Mouse (Mus musculus): ENCODE measurements around the gene Klhl25. TPM values are rescaled to one million over a fixed set of nuclear protein-coding genes. Genes with fewer than 3 reads are reported as not detected.
"Not testable (repeated sequence)": the region's sequence is repeated elsewhere in the genome, so short reads cannot be mapped to it uniquely, and the experiment has no call there.

The Klhl25 gene
- total RNA-seq, 2 experiments from 2014 or later, result 8.3 to 8.7 TPM

DNA sequence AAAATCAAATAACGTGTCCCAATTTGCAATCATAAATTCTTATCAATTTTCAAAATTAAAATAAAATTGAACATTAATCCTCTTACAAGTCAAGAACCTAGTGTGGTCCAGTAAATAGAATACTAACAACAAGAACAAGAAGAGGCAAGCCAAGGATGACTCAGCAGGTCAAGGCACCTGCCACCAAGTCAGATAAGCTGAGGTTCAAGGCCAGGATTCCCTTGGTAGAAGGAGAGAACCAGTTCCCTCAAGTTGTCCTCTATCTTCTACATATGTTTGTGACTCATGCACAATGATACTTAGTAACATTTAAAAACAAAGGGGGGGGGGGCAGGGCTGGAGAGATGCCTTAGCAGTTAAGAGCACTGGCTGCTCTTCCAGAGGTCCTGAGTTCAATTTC, 20.8 kb upstream of the Klhl25 start:
- no peak for TF ChIP-seq CTCF (conservative IDR thresholded peaks at IDR 0.05)
- H3K27ac ChIP-seq, result no peak overlapping the region

DNA sequence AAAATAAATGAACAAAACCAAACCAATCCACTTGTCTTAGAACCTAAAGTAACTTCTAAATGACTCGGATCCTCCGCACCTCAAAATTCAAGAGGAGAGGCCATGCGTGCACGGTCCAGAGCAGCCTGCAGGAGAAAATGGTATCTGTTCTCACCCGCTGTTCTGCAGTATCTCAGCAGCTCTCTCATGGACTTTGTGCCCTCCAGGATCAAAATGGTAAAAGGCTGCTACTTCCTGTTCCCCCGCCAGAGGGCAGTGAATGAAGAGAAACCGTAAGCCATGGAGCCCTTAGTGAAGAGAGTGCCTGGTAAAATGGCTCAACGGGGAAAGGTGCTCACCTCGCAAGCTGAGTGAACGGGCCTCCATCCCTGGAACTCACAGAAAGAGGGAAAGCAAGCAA, 20.3 kb upstream of the Klhl25 start:
- H3K4me3 ChIP-seq, result no peak overlapping the region
- DNase-seq (ENCODE audit: low spot score in 2 of 2), result peak; percentile 44 to 66

More for the DNA sequence above, 20.8 kb upstream of the Klhl25 start:
- H3K4me3 ChIP-seq, result no peak overlapping the region
- DNase-seq (ENCODE audit: low spot score in 2 of 2), result no peak

DNA sequence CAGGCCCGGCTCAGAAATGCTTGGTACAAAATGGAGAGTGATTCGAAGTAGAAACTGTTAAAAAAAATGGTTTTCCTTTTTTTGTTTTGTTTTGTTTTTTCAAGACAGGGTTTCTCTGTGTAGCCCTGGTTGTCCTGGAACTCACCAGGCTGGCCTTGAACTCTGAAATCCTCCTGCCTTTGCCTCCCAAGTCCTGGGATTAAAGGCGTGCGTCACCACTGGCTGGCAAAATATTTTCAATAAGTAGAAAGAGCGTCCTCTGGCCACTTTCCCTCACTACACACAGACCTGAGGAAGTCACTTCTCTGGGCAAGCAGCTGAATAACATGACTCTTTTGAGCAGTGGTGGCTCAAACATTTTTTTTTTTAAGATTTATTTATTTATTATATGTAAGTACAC, 19.6 kb upstream of the Klhl25 start:
- DNase-seq (ENCODE audit: low spot score in 2 of 2), result no peak
- no peak overlapping the region for H3K27ac ChIP-seq
- no peak overlapping the region for H3K4me3 ChIP-seq
- TF ChIP-seq CTCF (conservative IDR thresholded peaks at IDR 0.05), result no peak

More for the DNA sequence above, 20.3 kb upstream of the Klhl25 start:
- no peak overlapping the region for H3K27ac ChIP-seq
- peak; percentile 82 for TF ChIP-seq CTCF (conservative IDR thresholded peaks at IDR 0.05)

DNA sequence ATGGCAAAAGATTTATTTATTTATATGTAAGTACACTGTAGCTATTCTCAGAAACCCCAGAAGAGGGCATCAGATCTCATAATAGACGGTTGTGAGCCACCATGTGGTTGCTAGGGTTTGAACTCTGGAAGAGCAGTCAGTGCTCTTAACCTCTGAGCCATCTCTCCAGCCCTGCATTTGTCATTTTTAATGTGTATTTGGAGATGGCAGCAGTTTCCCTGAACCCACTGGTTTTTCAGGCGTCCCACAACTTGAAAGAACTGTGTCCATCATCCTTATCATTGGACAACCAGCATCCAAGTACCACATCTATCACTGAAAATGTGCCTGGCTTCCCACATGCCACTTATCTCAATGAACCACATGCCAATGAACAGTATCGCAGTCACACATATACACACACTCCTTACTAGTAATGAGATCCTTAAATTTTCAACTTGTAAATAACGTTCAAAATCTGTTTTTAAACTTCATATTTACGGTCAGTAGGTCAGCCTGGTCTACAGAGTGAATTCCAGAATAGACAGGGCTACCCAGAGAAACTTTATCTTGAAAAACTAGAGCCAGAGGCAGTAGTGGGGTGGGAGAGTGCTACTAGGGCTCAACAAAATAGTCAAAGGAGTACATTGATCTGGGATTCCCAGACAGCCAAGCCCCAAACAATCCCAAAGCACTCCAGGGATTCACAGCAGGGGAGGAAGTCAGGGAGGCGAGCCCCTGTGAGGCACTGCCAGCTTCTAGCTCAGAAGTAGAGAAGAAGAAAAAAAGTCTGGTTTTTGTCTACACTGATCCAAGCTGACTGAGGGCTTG, 17.7 kb upstream of the Klhl25 start:
- Histone ChIP-seq H3K27ac (no peak overlapping the region), H3K4me3 (no peak overlapping the region)
- peak; percentile 56 for TF ChIP-seq CTCF (conservative IDR thresholded peaks at IDR 0.05)
- DNase-seq (ENCODE audit: low spot score in 2 of 2), result no peak

DNA sequence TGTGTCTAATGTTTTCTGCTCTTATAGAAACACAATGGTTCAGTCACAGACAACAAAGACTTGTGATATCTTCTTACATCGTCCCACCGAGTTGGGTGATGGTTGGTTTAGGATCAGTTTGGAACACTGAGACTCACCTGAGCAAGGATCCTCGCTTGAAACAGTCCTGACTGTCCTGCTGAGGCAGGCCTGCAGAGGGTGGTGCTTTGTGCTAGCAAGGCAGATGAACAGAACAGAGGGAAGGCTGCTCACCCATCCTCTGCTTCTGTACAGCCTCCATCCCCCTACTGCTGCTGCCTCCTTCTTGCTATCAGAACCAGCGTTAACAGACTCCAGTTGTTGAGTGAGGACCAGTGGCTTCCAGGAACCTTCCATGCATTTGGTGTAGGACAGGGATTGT, 14.2 kb upstream of the Klhl25 start:
- DNase-seq (ENCODE audit: low spot score in 2 of 2); H3K4me3 ChIP-seq; H3K27ac ChIP-seq: not testable (repeated sequence)

DNA sequence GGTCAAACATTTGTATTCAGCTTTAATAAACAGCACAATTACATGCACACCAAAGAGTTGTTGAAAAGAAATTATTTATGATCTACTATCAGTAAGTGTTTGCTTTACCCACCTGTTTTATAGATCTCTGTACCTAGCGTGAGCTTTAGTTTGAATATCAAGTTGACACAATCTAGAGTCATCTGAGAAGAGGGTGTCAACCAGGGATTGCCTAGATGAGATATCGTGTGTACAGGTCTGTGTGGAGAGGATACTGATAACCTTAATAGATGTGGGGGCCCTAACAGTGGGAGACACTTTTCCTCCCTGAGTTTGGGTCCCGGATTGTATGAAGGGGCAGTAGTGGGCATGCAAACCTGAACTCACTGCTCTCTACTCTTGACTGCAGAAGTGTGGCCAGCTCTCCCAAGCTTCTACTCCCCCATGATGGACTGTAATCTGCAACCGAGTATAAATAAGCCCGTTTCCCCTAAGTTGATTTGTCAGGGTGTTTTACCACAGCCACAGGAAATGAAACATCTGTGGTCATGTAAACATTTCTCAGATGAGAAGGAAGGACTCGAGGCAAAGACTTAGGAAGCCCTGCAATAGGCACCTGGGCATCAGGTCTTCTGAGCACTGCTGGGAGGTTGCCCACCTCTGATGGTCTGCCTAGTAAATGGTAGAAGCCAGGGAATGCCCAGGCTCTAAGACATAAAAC, 13.0 kb upstream of the Klhl25 start:
- not testable (repeated sequence) for H3K4me3 ChIP-seq; DNase-seq (ENCODE audit: low spot score in 2 of 2); H3K27ac ChIP-seq

DNA sequence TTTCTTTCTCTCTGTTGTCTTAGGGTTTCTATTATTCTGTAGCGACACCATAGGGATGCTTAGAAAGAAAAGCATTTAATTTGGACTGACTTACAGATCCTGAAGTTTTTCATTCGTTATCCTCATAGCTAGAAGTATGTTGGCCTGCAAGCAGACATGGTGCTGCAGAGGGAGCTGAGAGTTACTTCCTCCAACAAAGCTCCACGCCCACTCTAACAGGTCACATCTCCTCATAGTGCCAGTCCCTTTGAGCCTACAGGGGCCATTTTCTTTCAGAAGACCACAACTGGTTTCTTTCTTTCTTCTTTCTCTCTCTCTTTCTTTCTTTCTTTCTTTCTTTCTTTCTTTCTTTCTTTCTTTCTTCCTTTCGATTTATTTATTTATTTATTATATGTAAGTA, 8.0 kb upstream of the Klhl25 start:
- TF ChIP-seq CTCF (conservative IDR thresholded peaks at IDR 0.05), result no peak
- no peak overlapping the region for H3K4me3 ChIP-seq
- no peak overlapping the region for H3K27ac ChIP-seq
- DNase-seq (ENCODE audit: low spot score in 2 of 2), result no peak

DNA sequence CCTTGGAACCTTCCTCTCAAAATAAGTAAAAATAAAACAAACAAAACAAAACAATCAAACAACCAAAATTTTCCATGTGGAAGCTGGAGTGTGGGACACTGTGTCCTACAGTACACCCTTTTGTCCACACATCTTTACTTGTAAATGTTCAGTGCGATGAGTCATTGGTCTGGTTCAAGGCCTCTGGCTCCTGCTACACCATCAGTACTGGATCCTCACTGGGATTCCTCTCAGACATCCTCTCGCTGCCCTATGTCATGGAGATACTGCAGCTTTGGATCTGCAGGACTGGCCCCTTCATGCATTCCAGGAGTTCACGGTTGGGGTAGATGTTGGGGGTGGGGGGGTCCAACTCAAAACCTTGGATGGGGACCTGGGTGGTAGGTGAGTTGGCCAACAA, 5.8 kb upstream of the Klhl25 start:
- Histone ChIP-seq H3K4me3 (no peak overlapping the region), H3K27ac (no peak overlapping the region)
- DNase-seq (ENCODE audit: low spot score in 2 of 2), result no peak
- no peak for TF ChIP-seq CTCF (conservative IDR thresholded peaks at IDR 0.05)

DNA sequence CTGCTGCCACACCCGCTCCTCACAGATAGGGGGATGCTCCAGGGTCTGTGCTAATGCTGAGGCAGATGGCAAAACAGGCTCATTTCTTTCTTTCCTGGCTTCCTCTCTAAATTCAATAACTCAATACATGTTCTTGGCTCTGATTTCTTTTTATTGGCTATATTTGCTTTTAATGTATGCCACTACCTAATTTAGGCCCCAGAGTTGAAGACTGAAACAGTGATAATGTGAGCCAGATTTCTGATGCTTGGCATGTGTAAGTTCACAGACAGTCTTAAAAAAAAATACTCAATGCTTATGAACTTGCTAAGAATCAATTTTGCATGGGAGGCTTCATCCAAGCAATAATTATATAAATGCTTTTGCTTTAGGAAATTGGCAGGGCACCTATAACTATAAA, 2.2 kb upstream of the Klhl25 start:
- no peak for DNase-seq (ENCODE audit: low spot score in 2 of 2)
- no peak overlapping the region for H3K27ac ChIP-seq
- H3K4me3 ChIP-seq, result no peak overlapping the region
- TF ChIP-seq CTCF (conservative IDR thresholded peaks at IDR 0.05), result no peak

DNA sequence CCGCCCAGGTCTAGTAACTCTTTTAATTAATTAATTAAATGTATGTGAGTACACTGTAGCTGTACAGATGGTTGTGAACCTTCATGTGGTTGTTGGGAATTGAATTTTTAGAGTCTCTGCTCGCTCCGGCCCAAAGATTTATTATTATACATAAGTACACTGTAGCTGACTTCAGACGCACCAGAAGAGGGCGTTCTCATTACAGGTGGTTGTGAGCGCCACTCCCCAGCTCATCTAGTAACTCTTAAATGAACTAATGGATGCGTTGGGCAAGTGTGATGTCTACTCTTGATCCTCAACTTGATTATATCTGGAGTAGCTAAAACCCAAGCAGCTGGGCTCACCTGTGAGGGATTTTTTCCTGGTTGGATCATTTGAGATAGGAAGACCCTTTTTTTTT, 1.2 kb upstream of the Klhl25 start:
- Histone ChIP-seq H3K4me3 (no peak overlapping the region), H3K27ac (no peak overlapping the region)
- TF ChIP-seq CTCF (conservative IDR thresholded peaks at IDR 0.05), result peak; percentile 52
- no peak for DNase-seq (ENCODE audit: low spot score in 2 of 2)

DNA sequence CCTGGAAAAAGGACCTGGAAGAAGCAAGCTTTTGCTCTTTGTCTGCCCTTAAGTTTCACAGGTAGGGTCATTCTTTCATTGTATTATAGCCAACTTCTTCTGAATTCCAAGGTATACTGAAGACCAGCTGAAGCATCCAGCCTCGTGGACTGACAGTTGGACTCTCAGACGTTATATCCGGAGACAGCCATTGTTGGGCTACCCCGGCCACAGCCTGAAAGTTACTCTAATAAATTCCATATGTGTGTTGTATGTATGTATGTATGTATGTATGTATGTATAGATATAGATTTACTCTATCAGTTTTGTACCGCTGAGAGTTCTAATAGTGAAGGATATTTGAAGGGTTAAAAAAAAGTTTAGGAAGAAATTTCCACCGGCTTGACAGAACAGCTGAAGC, 621 bp upstream of the Klhl25 start:
- peak overlapping the region; percentile 49; the same call in 1 of the 2 replicates for H3K27ac ChIP-seq
- DNase-seq (ENCODE audit: low spot score in 2 of 2), result no peak
- TF ChIP-seq CTCF (conservative IDR thresholded peaks at IDR 0.05), result no peak
- H3K4me3 ChIP-seq, result peak overlapping the region; percentile 99

DNA sequence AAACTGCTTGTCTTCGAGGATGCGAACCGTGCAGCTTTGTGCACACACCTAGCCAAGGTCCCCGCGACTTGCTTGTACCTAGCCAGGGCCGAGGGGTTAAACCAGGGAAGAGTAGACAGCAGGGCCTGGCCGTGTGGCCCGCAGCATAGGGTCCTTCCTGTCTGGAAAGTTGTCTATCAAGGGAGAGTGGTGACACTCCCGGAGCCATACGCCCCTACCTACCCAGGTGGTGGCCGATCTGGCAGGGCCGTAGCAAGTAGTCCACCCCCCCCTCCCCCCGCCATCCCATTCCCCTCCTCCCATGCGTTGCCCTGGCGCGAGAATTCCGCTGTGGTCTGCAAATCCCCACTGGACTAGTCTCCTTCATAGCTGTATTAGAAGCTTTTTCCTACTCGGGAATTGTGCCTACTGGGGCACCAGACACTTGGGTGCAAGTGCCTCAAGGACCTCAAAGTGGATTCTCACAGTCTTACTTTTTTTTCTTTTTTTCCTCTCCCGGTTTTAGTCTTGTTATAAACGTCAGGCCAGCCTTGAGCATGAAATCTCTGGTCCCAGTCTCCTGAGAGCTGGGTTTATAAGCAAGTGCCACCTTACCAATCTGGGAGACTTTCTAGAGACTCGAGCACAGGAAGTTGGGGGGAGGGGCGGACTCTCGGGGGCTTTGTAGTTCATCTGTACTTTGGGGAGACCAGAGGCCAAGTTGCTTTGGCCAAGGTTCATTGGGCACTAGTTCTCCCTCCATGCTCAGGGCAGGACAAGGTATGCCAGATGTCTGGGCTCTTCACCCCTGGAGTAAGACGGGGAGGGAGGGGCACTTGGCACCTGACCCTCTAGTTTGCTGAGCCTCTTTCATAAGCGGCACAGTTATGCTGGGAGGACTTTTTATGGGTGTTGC, 913 bp downstream of the Klhl25 start:
- peak overlapping the region; percentile 99 for H3K4me3 ChIP-seq
- peak overlapping the region; percentile 89 for H3K27ac ChIP-seq
- DNase-seq (ENCODE audit: low spot score in 2 of 2), result no peak
- TF ChIP-seq CTCF (conservative IDR thresholded peaks at IDR 0.05), result no peak

DNA sequence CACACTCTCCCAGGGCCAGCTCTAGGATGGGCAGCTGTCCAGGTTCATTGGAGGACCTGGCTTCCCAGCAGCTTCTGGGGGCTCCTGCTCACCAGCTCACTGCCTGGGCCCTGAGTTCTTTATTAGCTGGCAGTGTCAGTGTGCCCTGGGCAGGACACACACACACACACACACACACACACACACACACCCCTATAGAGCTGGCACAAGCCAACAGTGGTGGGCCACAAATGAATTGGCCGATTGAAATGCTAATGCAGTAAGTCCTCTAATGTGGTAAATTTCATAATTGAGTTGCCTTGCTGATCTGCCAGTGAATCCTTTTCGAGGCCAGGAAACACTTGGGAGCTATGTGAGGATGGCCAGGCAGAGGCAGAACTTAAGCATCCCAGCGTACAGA, 2.3 kb downstream of the Klhl25 start:
- H3K4me3 ChIP-seq; H3K27ac ChIP-seq; DNase-seq (ENCODE audit: low spot score in 2 of 2): not testable (repeated sequence)
